32 mouse cellular contexts compared by ENCODE assay signal in the genomic region with DNA sequence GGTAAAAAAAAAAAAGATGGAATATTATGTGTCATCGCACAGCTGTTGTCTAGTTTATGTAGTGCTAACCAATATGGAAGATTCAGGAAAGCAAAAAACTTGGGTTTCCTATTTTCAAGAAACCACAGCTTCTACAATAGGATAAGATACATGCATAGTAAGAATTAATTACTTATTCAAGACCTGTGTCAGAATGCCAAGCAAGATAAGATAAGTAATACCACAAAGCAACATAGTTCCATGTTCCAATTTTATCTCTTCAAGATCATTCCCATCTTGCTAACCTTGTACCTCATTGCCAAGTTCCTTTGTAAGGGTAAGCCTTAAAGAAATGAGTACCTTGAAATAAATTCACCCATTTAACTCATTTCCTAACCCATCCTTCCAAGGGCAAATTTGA.
"Had no signal": no experiment of that assay in that cellular context is flagged by ENCODE, and none has a peak within 500 bp of the region (broad histone marks: within the 10 kb centered on the region; RNA-seq: fewer than 3 reads in every experiment).

No protein-coding gene starts in this region.

- DNase-seq: left cerebral cortex, postnatal 4 days; liver; liver, embryonic 13.5 days; liver, postnatal 0 days; lung, adult 18-20 months; lung, adult 2 months; lung, embryonic 14.5 days; lung, postnatal 10 days; lung, postnatal 14 days; lung, postnatal 36 days; lung, postnatal 4 days; midbrain, embryonic 14.5 days had no signal

- H3K27ac ChIP-seq: limb, embryonic 10.5 days; limb, embryonic 12.5 days; limb, embryonic 13.5 days; limb, embryonic 15.5 days; liver, embryonic 12.5 days; liver, embryonic 13.5 days; liver, embryonic 14.5 days; liver, embryonic 15.5 days; lung, embryonic 15.5 days; macrophage; midbrain, embryonic 10.5 days; midbrain, embryonic 12.5 days; midbrain, embryonic 13.5 days; midbrain, embryonic 15.5 days; neural tube, embryonic 12.5 days had no signal

- H3K4me1 ChIP-seq: limb, embryonic 10.5 days; limb, embryonic 12.5 days; limb, embryonic 13.5 days; limb, embryonic 15.5 days; liver, embryonic 15.5 days; lung, embryonic 15.5 days; megakaryocyte, embryonic 14.5 days; midbrain, embryonic 10.5 days; midbrain, embryonic 12.5 days; midbrain, embryonic 13.5 days; midbrain, embryonic 15.5 days; neural tube, embryonic 12.5 days had no signal

- H3K9ac ChIP-seq: limb, embryonic 12.5 days; limb, embryonic 13.5 days; limb, embryonic 15.5 days; liver, embryonic 12.5 days; liver, embryonic 13.5 days; liver, embryonic 14.5 days; liver, embryonic 15.5 days; liver, postnatal 0 days; lung, embryonic 14.5 days; lung, embryonic 15.5 days; midbrain, embryonic 12.5 days; midbrain, embryonic 13.5 days; midbrain, embryonic 15.5 days; neural tube, embryonic 12.5 days had no signal

- ATAC-seq: liver, embryonic 12.5 days; liver, postnatal 0 days; lung, postnatal 0 days; midbrain, embryonic 13.5 days; midbrain, embryonic 15.5 days; midbrain, embryonic 16.5 days had no signal

- H3K27me3 ChIP-seq: limb, embryonic 15.5 days; liver, embryonic 12.5 days; liver, embryonic 13.5 days; liver, embryonic 15.5 days; lung, embryonic 15.5 days; megakaryocyte, embryonic 14.5 days; neural tube, embryonic 12.5 days had no signal

- H3K36me3 ChIP-seq: limb, embryonic 10.5 days; limb, embryonic 12.5 days; limb, embryonic 13.5 days; limb, embryonic 15.5 days; liver, embryonic 12.5 days; liver, embryonic 13.5 days; liver, embryonic 15.5 days; lung, embryonic 15.5 days; midbrain, embryonic 10.5 days; midbrain, embryonic 12.5 days; midbrain, embryonic 13.5 days; midbrain, embryonic 15.5 days; neural tube, embryonic 12.5 days had no signal

- H3K9me3 ChIP-seq: limb, embryonic 10.5 days; limb, embryonic 12.5 days; limb, embryonic 15.5 days; liver, embryonic 12.5 days; liver, embryonic 13.5 days; liver, embryonic 15.5 days; lung, embryonic 15.5 days; megakaryocyte, embryonic 14.5 days; midbrain, embryonic 12.5 days; midbrain, embryonic 13.5 days; midbrain, embryonic 15.5 days; neural tube, embryonic 12.5 days had no signal

- H3K4me2 ChIP-seq: limb, embryonic 12.5 days; limb, embryonic 13.5 days; limb, embryonic 15.5 days; liver, embryonic 11.5 days; liver, embryonic 12.5 days; liver, embryonic 13.5 days; liver, embryonic 15.5 days; lung, embryonic 14.5 days; lung, embryonic 15.5 days; midbrain, embryonic 11.5 days; midbrain, embryonic 12.5 days; midbrain, embryonic 13.5 days; midbrain, embryonic 15.5 days; neural tube, embryonic 12.5 days had no signal

- H3K4me3 ChIP-seq: limb, embryonic 10.5 days; limb, embryonic 12.5 days; limb, embryonic 13.5 days; limb, embryonic 15.5 days; liver, embryonic 12.5 days; liver, embryonic 13.5 days; liver, embryonic 15.5 days; lung, embryonic 15.5 days; megakaryocyte, embryonic 14.5 days; midbrain, embryonic 10.5 days; midbrain, embryonic 12.5 days; midbrain, embryonic 13.5 days; midbrain, embryonic 15.5 days; myocyte; neural tube, embryonic 12.5 days had no signal
